Mouse (Mus musculus): ENCODE measurements around the gene Fgf12. TPM values are rescaled to one million over a fixed set of nuclear protein-coding genes. Genes with fewer than 3 reads are reported as not detected.

The Fgf12 gene
- polyA plus RNA-seq, 1 experiment from 2014 or later, result 2.3 TPM

DNA sequence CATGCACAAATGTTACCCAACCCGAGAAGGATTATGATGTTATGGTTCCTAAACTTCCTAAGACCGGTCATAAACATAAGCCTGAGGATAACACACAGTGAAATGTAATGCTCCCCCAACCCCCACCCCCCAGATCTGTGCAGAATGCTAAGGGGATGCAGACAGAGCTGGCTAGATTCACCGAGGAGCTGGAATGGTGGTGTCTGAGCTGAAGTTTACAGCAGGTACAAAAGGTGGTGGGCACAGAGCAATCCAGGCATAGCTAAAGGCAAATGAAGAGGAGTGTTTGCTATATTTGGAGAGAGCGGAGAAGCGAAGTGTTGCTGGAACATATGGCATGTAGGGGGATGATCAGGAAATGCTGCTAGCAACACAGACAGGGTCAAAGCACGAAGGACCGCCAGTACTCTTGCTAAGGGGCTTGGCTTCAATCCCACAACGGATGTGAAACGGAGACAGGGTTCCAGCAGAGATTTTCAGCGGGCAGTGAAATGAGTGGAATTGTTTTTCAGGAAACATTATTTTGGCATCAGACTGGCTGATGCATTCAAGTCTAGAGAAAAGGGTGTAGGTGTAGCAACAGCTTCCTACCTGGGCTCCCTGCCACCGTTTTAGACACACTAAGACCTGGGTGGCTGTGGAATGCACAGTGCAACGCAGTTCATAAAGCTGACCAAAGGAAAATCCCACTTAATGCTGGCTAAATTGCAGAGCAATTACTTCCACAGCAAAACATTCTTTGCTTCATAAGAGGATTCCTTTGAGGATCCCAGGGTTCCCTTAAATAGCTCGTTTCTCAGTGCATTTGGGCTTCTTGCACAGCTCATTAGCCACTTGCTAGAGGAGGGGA is 514.6 kb downstream of the Fgf12 start:
- no peak overlapping the region for H3K4me3 ChIP-seq
- 54% methylated on average over 13 of the region's 13 CpGs for WGBS
- no peaks in the 10 kb centered on the region for H3K36me3 ChIP-seq (replicated peaks)
- H3K4me1 ChIP-seq, result peaks cover 17% of the 10 kb centered on the region
- peak; percentile 16 for DNase-seq (ENCODE audit: extremely low spot score, low spot score)
- no peak overlapping the region for H3K27ac ChIP-seq
- H3K27me3 ChIP-seq (ENCODE audit: poor library complexity, severe bottlenecking), result peaks cover 14% of the 10 kb centered on the region; the same call in 1 of the 2 replicates
- no peaks in the 10 kb centered on the region for H3K9me3 ChIP-seq

DNA sequence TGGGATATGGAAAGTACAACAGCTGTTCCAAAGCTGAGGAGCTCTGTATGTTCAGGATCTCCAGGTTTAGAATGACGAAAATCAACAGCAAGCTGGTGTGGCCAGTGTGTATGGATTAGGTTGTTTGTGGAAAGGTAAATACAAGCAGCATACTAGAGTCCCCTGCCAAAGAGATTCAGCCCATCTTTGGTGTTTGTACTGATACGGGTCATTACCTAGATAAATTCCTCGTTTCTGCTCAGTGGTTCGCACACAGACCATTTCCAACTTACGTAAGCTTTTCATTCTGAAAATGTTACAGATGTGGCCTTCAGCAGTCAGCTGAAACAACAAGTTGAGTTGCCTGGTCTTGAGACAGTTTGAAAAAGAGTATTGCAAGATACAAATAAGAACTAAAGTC is 536.9 kb downstream of the Fgf12 start:
- H3K27me3 ChIP-seq (ENCODE audit: poor library complexity, severe bottlenecking), result no peaks in the 10 kb centered on the region
- H3K9me3 ChIP-seq, result no peaks in the 10 kb centered on the region
- no peaks in the 10 kb centered on the region for H3K36me3 ChIP-seq (replicated peaks)
- no peak overlapping the region for H3K27ac ChIP-seq
- no peaks in the 10 kb centered on the region for H3K4me1 ChIP-seq
- no peak for DNase-seq (ENCODE audit: extremely low spot score, low spot score)
- H3K4me3 ChIP-seq, result no peak overlapping the region
- WGBS, result 93% methylated on average over 5 of the region's 5 CpGs

DNA sequence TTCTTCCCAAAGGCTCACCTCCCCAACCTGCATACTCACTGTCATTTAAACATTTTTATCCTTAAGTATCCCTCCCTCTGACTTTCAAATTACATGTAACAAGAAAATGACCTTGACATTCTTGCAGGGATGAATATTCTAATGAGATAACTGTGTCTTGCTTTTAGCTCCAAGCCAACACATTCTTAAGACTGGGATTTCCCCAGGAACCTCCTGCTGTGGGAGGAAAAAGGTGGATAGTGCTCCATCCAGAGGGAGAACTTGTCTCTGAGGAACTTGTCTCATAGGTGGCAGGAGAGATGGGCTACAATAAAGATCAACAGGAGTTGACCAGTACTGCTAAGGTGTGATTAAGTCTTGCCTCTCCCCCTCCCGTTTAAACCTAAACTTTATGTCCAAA is 540.5 kb downstream of the Fgf12 start:
- DNase-seq (ENCODE audit: extremely low spot score, low spot score), result no peak
- no peak overlapping the region for H3K4me3 ChIP-seq
- no peaks in the 10 kb centered on the region for H3K36me3 ChIP-seq (replicated peaks)
- WGBS, result 70% methylated on average over 1 of the region's 1 CpGs
- no peak overlapping the region for H3K27ac ChIP-seq
- H3K9me3 ChIP-seq, result no peaks in the 10 kb centered on the region
- no peaks in the 10 kb centered on the region for H3K4me1 ChIP-seq
- H3K27me3 ChIP-seq (ENCODE audit: poor library complexity, severe bottlenecking), result no peaks in the 10 kb centered on the region

DNA sequence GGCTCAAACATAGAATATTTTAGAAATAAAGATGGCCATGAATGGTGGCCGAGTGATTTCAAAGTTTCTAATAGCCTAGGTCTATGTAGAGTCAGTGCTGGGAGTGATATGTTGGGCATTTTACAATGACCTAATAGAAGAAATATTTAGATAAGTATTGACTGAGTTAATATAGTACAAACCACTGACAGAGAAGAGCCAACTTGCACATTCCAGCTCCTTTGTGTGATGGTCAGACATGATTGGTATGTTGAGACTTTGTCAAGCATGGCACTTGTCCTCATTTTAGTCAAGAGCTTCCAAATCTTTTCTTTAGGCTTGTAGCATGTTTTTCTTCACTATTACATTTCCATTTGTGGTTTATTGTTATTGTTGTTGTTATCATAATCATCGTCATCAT is 596.4 kb downstream of the Fgf12 start:
- Histone ChIP-seq H3K27me3 (ENCODE audit: poor library complexity, severe bottlenecking) (no peaks in the 10 kb centered on the region), H3K27ac (no peak overlapping the region), H3K9me3 (no peaks in the 10 kb centered on the region), H3K36me3 (replicated peaks) (no peaks in the 10 kb centered on the region), H3K4me3 (no peak overlapping the region), H3K4me1 (no peaks in the 10 kb centered on the region)
- WGBS, result 88% methylated on average over 2 of the region's 2 CpGs
- DNase-seq (ENCODE audit: extremely low spot score, low spot score), result no peak

DNA sequence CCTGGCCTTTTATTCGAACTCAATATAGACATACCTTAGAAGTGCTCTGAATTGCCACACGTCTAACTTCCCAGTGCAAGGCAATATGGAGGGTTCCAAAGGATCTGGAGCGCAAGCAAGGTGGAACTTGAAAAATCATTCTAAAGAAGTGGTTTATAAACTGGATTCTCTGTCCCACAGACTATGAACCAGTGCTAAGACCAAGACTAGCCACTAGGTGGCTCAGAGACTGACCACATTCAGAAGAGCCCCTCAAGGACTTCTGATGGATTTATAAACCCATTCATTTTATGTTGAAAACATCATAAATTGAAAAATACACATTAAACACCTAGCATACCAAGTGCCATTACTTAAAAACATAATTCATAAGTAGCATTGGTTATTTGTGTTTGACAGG is 611.9 kb downstream of the Fgf12 start:
- DNase-seq (ENCODE audit: extremely low spot score, low spot score), result no peak
- Histone ChIP-seq H3K9me3 (no peaks in the 10 kb centered on the region), H3K27ac (no peak overlapping the region), H3K36me3 (replicated peaks) (no peaks in the 10 kb centered on the region), H3K4me1 (no peaks in the 10 kb centered on the region), H3K27me3 (ENCODE audit: poor library complexity, severe bottlenecking) (no peaks in the 10 kb centered on the region), H3K4me3 (no peak overlapping the region)
- WGBS, result 84% methylated on average over 3 of the region's 3 CpGs

DNA sequence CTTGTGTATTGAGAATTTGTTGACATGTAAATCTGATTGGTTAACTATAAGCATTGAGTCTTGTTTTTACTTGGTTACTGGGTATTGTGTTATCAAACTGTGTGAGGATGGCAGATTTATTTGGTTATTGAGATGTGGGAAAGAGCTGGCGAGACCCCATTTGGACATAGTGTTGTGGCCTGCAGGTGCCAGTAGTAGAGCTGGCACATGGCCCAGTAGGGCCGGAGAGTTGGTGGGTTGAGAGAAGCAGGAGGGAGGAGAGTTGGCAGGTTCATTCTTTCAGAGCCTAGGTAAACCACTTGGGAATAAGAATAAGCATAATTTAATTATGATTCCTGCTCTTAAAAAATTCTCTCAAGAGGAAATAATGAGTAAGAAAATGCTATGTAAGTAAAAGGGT is 625.9 kb downstream of the Fgf12 start:
- Histone ChIP-seq H3K36me3 (replicated peaks) (no peaks in the 10 kb centered on the region), H3K27ac (no peak overlapping the region), H3K27me3 (ENCODE audit: poor library complexity, severe bottlenecking) (no peaks in the 10 kb centered on the region), H3K4me1 (no peaks in the 10 kb centered on the region), H3K9me3 (no peaks in the 10 kb centered on the region), H3K4me3 (no peak overlapping the region)
- 86% methylated on average over 2 of the region's 2 CpGs for WGBS
- DNase-seq (ENCODE audit: extremely low spot score, low spot score), result no peak

MicroRNAs within 50 kb of the gene (microRNA counts, 519-probe panel; counts per million panel counts)
- 341 counts per million, percentile 65 among the panel's probes with 10 or more counts for microRNA mmu-miR-690

Small RNA genes within 50 kb of the gene (microRNA-seq; reads per million reads assigned to microRNA genes)
- not detected for gene Mir690

Other genes starting within 250 kb of the Fgf12 start
- gene Mb21d2, start 176.6 kb upstream of the Fgf12 start, polyA plus RNA-seq (2016; fragmentation: Nextera tagmentation; extraction: Ambion mirVana), result 4.5 and 4.6 TPM in 2 replicates

Data from forebrain, embryonic 10.5 days (tissue).